Mouse (Mus musculus) CH12.LX (cell line): ENCODE measurements at regions not wholly inside any gene's neighbourhood (a gene's known extent, or its start where the extent isn't known, plus 50 kb on each side); places are given as distances from the start of the nearest gene placed in this dataset.

Experiments used
- CHD2 ChIP-seq: IDR thresholded peaks from 2 replicates; pipeline ENCODE4 v1.6.1; 2011; ENCODE audit warnings: low read length, improper control_type of control experiment
- CTCF ChIP-seq, 2 experiments: IDR thresholded peaks in 1 of 2; conservative IDR thresholded peaks in 1 of 2; 2 replicates each; pipeline ENCODE4 v1.5.1; 2011 to 2012; ENCODE audit warnings: low read depth in 2 of 2, low read length in 2 of 2, improper control_type of control experiment in 1 of 2, inconsistent platforms in 1 of 2, mild to moderate bottlenecking in 1 of 2, moderate library complexity in 1 of 2
- POLR2A ChIP-seq: IDR thresholded peaks from 2 replicates; pipeline ENCODE4 v1.6.1; 2011; ENCODE audit warnings: low read depth, mild to moderate bottlenecking, improper control_type of control experiment, low read length
- SMC3 ChIP-seq: IDR thresholded peaks from 2 replicates; pipeline ENCODE4 v1.6.1; 2011; ENCODE audit warnings: low read depth, low read length, improper control_type of control experiment
- TCF12 ChIP-seq: IDR thresholded peaks from 2 replicates; pipeline ENCODE4 v1.6.1; 2014; ENCODE audit warnings: low read depth, mild to moderate bottlenecking, inconsistent platforms, low read length, improper control_type of control experiment

DNA sequence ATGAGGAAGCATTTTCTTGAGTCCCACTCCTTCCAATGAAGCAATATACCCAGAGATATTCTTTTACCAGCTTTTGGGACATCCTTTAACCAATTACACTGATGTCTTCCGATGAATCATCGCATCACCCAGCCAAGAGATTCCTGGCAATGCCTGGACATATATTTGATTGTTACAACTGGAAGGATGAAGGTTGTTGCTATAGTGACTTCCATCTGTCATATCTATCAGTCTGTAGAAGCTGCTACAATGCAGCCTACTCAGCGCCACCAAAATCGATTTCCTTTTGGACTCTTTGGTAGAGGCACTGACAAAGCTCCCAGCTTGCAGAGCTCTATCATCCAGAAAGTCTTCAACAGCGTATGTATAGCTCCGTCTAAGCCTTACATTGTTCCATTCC, 661.0 kb upstream of the Sox9 start:
- TF ChIP-seq CHD2 (no peak), SMC3 (no peak), POLR2A (no peak), CTCF (conservative IDR thresholded peaks at IDR 0.05 in 1 of 2, IDR thresholded peaks at IDR 0.05 in 1 of 2; ENCODE audit: low read depth in 2 of 2, low read length in 2 of 2) (no peak), TCF12 (no peak)
